Mouse (Mus musculus): ENCODE measurements around the gene Arhgef25. TPM values are rescaled to one million over a fixed set of nuclear protein-coding genes. Genes with fewer than 3 reads are reported as not detected.

The Arhgef25 gene
- polyA plus RNA-seq, 1 experiment from 2014 or later = 25.5 TPM

GRCm38 (mm10) chr10:127225732-127226131 lies 35.8 kb upstream of the Arhgef25 start:
- H3K36me3 ChIP-seq (replicated peaks; ENCODE audit: control insufficient read depth, insufficient read depth) = peaks cover 37% of the 10 kb centered on the region
- H3K27ac ChIP-seq = no peak overlapping the region
- no peaks in the 10 kb centered on the region for H3K27me3 ChIP-seq (ENCODE audit: control insufficient read depth, insufficient read depth, low read length)
- WGBS = 22% methylated on average over 10 of the region's 10 CpGs
- DNase-seq (ENCODE audit: low spot score) (no peak), ATAC-seq (ENCODE audit: low FRiP score) (no peak)
- H3K4me1 ChIP-seq (replicated peaks; ENCODE audit: control insufficient read depth, insufficient read depth, low read length) = no peaks in the 10 kb centered on the region
- no peak overlapping the region for H3K4me2 ChIP-seq (replicated peaks)
- no peak overlapping the region for H3K9ac ChIP-seq
- no peaks in the 10 kb centered on the region for H3K9me3 ChIP-seq (ENCODE audit: control insufficient read depth, low read length)
- no peak overlapping the region for H3K4me3 ChIP-seq (replicated peaks; ENCODE audit: low read length)

GRCm38 (mm10) chr10:127225213-127225612 lies 35.3 kb upstream of the Arhgef25 start:
- no peak overlapping the region for H3K4me2 ChIP-seq (replicated peaks)
- no peak overlapping the region for H3K4me3 ChIP-seq (replicated peaks; ENCODE audit: low read length)
- peaks cover 32% of the 10 kb centered on the region for H3K36me3 ChIP-seq (replicated peaks; ENCODE audit: control insufficient read depth, insufficient read depth)
- no peaks in the 10 kb centered on the region for H3K9me3 ChIP-seq (ENCODE audit: control insufficient read depth, low read length)
- 27% methylated on average over 6 of the region's 6 CpGs for WGBS
- H3K27ac ChIP-seq = no peak overlapping the region
- ATAC-seq (ENCODE audit: low FRiP score) (no peak), DNase-seq (ENCODE audit: low spot score) (no peak)
- H3K4me1 ChIP-seq (replicated peaks; ENCODE audit: control insufficient read depth, insufficient read depth, low read length) = no peaks in the 10 kb centered on the region
- no peak overlapping the region for H3K9ac ChIP-seq
- no peaks in the 10 kb centered on the region for H3K27me3 ChIP-seq (ENCODE audit: control insufficient read depth, insufficient read depth, low read length)

GRCm38 (mm10) chr10:127218339-127218738 lies 28.5 kb upstream of the Arhgef25 start:
- no peak for ATAC-seq (ENCODE audit: low FRiP score)

GRCm38 (mm10) chr10:127217177-127217576 lies 27.3 kb upstream of the Arhgef25 start:
- DNase-seq (ENCODE audit: low spot score) (no peak), ATAC-seq (ENCODE audit: low FRiP score) (no peak)
- no peaks in the 10 kb centered on the region for H3K9me3 ChIP-seq (ENCODE audit: control insufficient read depth, low read length)
- no peaks in the 10 kb centered on the region for H3K36me3 ChIP-seq (replicated peaks; ENCODE audit: control insufficient read depth, insufficient read depth)
- H3K4me2 ChIP-seq (replicated peaks) = no peak overlapping the region
- H3K9ac ChIP-seq = no peak overlapping the region
- H3K27me3 ChIP-seq (ENCODE audit: control insufficient read depth, insufficient read depth, low read length) = no peaks in the 10 kb centered on the region
- no peak overlapping the region for H3K27ac ChIP-seq
- H3K4me1 ChIP-seq (replicated peaks; ENCODE audit: control insufficient read depth, insufficient read depth, low read length) = no peaks in the 10 kb centered on the region
- H3K4me3 ChIP-seq (replicated peaks; ENCODE audit: low read length) = no peak overlapping the region

More at GRCm38 (mm10) chr10:127218339-127218738, 28.5 kb upstream of the Arhgef25 start:
- no peak for DNase-seq (ENCODE audit: low spot score)
- Histone ChIP-seq H3K9me3 (ENCODE audit: control insufficient read depth, low read length) (no peaks in the 10 kb centered on the region), H3K4me2 (replicated peaks) (no peak overlapping the region), H3K27ac (no peak overlapping the region), H3K4me1 (replicated peaks; ENCODE audit: control insufficient read depth, insufficient read depth, low read length) (no peaks in the 10 kb centered on the region), H3K9ac (no peak overlapping the region), H3K27me3 (ENCODE audit: control insufficient read depth, insufficient read depth, low read length) (no peaks in the 10 kb centered on the region), H3K4me3 (replicated peaks; ENCODE audit: low read length) (no peak overlapping the region), H3K36me3 (replicated peaks; ENCODE audit: control insufficient read depth, insufficient read depth) (no peaks in the 10 kb centered on the region)
- WGBS = 93% methylated on average over 2 of the region's 2 CpGs

- Histone ChIP-seq H3K27me3 (ENCODE audit: control insufficient read depth, insufficient read depth, low read length) (no peaks in the 10 kb centered on the region), H3K36me3 (replicated peaks; ENCODE audit: control insufficient read depth, insufficient read depth) (no peaks in the 10 kb centered on the region), H3K4me1 (replicated peaks; ENCODE audit: control insufficient read depth, insufficient read depth, low read length) (peaks cover 4% of the 10 kb centered on the region; the same call in 1 of the 2 replicates), H3K9me3 (ENCODE audit: control insufficient read depth, low read length) (no peaks in the 10 kb centered on the region), H3K4me3 (replicated peaks; ENCODE audit: low read length) (no peak overlapping the region), H3K9ac (no peak overlapping the region), H3K4me2 (replicated peaks) (no peak overlapping the region), H3K27ac (no peak overlapping the region)
- DNase-seq (ENCODE audit: low spot score) (no peak), ATAC-seq (ENCODE audit: low FRiP score) (no peak)
- 94% methylated on average over 11 of the region's 11 CpGs for WGBS
Measured at GRCm38 (mm10) chr10:127216456-127216855, 26.6 kb upstream of the Arhgef25 start.

GRCm38 (mm10) chr10:127214422-127214803 lies 24.5 kb upstream of the Arhgef25 start:
- no peak overlapping the region for H3K27ac ChIP-seq

GRCm38 (mm10) chr10:127213704-127214421 lies 24.0 kb upstream of the Arhgef25 start:
- Histone ChIP-seq H3K27ac (no peak overlapping the region), H3K4me3 (replicated peaks; ENCODE audit: low read length) (no peak overlapping the region), H3K9ac (no peak overlapping the region), H3K36me3 (replicated peaks; ENCODE audit: control insufficient read depth, insufficient read depth) (no peaks in the 10 kb centered on the region), H3K4me2 (replicated peaks) (no peak overlapping the region), H3K4me1 (replicated peaks; ENCODE audit: control insufficient read depth, insufficient read depth, low read length) (peaks cover 17% of the 10 kb centered on the region), H3K27me3 (ENCODE audit: control insufficient read depth, insufficient read depth, low read length) (no peaks in the 10 kb centered on the region), H3K9me3 (ENCODE audit: control insufficient read depth, low read length) (no peaks in the 10 kb centered on the region)
- WGBS = 89% methylated on average over 13 of the region's 13 CpGs
- ATAC-seq (ENCODE audit: low FRiP score) (no peak), DNase-seq (ENCODE audit: low spot score) (no peak)

More at GRCm38 (mm10) chr10:127214422-127214803, 24.5 kb upstream of the Arhgef25 start:
- ATAC-seq (ENCODE audit: low FRiP score) = no peak
- 78% methylated on average over 1 of the region's 1 CpGs for WGBS
- Histone ChIP-seq H3K36me3 (replicated peaks; ENCODE audit: control insufficient read depth, insufficient read depth) (no peaks in the 10 kb centered on the region), H3K9me3 (ENCODE audit: control insufficient read depth, low read length) (no peaks in the 10 kb centered on the region), H3K9ac (no peak overlapping the region), H3K4me1 (replicated peaks; ENCODE audit: control insufficient read depth, insufficient read depth, low read length) (peaks cover 17% of the 10 kb centered on the region), H3K4me2 (replicated peaks) (no peak overlapping the region), H3K27me3 (ENCODE audit: control insufficient read depth, insufficient read depth, low read length) (no peaks in the 10 kb centered on the region), H3K4me3 (replicated peaks; ENCODE audit: low read length) (no peak overlapping the region)
- DNase-seq (ENCODE audit: low spot score) = no peak

- 96% methylated on average over 8 of the region's 8 CpGs for WGBS
- no peak overlapping the region for H3K9ac ChIP-seq
- H3K27me3 ChIP-seq (ENCODE audit: control insufficient read depth, insufficient read depth, low read length) = no peaks in the 10 kb centered on the region
- no peak overlapping the region for H3K4me2 ChIP-seq (replicated peaks)
- no peaks in the 10 kb centered on the region for H3K9me3 ChIP-seq (ENCODE audit: control insufficient read depth, low read length)
- H3K36me3 ChIP-seq (replicated peaks; ENCODE audit: control insufficient read depth, insufficient read depth) = peaks cover 5% of the 10 kb centered on the region
- ATAC-seq (ENCODE audit: low FRiP score) (no peak), DNase-seq (ENCODE audit: low spot score) (no peak)
- H3K27ac ChIP-seq = no peak overlapping the region
- H3K4me1 ChIP-seq (replicated peaks; ENCODE audit: control insufficient read depth, insufficient read depth, low read length) = peaks cover 17% of the 10 kb centered on the region
- no peak overlapping the region for H3K4me3 ChIP-seq (replicated peaks; ENCODE audit: low read length)
Measured at GRCm38 (mm10) chr10:127213272-127213671, 23.4 kb upstream of the Arhgef25 start.

- peak; percentile 83 for DNase-seq (ENCODE audit: low spot score)
- H3K9me3 ChIP-seq (ENCODE audit: control insufficient read depth, low read length) = no peaks in the 10 kb centered on the region
- H3K4me3 ChIP-seq (replicated peaks; ENCODE audit: low read length) = peak within 1 kb of the TSS; percentile 73
- peaks cover 17% of the 10 kb centered on the region for H3K4me1 ChIP-seq (replicated peaks; ENCODE audit: control insufficient read depth, insufficient read depth, low read length)
- H3K4me2 ChIP-seq (replicated peaks) = peak within 1 kb of the TSS; percentile 89
- ATAC-seq (ENCODE audit: low FRiP score) = peak; percentile 95
- H3K27me3 ChIP-seq (ENCODE audit: control insufficient read depth, insufficient read depth, low read length) = no peaks in the 10 kb centered on the region
- H3K9ac ChIP-seq = peak within 1 kb of the TSS; percentile 75
- H3K27ac ChIP-seq = 0 out of 2 replicates have a peak within 1 kb of the TSS, but pooled peaks have one; percentile 0
- H3K36me3 ChIP-seq (replicated peaks; ENCODE audit: control insufficient read depth, insufficient read depth) = peaks cover 23% of the 10 kb centered on the region
- under 1% methylated on average over 47 of the region's 47 CpGs for WGBS
Measured at GRCm38 (mm10) chr10:127211414-127211854, 21.6 kb upstream of the Arhgef25 start, which contains the start of gene Pip4k2c. Pip4k2c (minus strand) TSS chr10:127211585.

Data from hindbrain, embryonic 14.5 days (tissue).